Mouse (Mus musculus): ENCODE measurements around the gene Nfkbid. TPM values are rescaled to one million over a fixed set of nuclear protein-coding genes. Genes with fewer than 3 reads are reported as not detected.

Nfkbid gene
- total and polyA plus RNA-seq, 2 experiments from 2014 or later = 0.38 to 5.0 TPM

DNA sequence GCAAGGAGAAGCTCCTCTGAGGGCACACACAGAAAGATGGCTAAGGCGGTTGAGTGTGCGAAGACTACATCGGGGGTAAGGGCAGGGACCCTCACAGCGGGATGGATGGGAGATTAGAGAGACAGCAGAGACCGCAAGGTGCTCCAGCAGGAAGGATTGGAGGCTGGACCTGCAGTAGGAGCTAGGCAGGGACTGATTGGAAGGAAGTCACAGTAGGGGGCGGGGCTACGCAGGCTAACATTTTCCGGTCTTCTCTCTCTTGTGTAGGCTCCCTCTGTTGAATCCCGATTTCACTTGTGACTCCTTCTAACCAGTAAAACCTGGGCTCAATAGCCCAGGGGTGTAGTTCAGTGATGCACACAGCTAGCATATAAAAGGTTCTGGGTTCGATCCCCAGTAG, 15.3 kb downstream of the Nfkbid start:
- Histone ChIP-seq H3K4me1 (ENCODE audit: control insufficient read depth, insufficient read depth) (no peaks in the 10 kb centered on the region), H3K36me3 (replicated peaks; ENCODE audit: control insufficient read depth, insufficient read depth, low read length) (no peaks in the 10 kb centered on the region), H3K27me3 (ENCODE audit: control insufficient read depth, insufficient read depth, low read length) (peaks cover 33% of the 10 kb centered on the region), H3K9ac (replicated peaks; ENCODE audit: low read depth, low read length) (no peak overlapping the region), H3K4me3 (ENCODE audit: low read depth, low read length) (no peak overlapping the region), H3K9me3 (replicated peaks; ENCODE audit: control insufficient read depth, low read length) (no peaks in the 10 kb centered on the region), H3K27ac (ENCODE audit: low read depth) (no peak overlapping the region), H3K4me2 (ENCODE audit: low read depth, low read length) (no peak overlapping the region)
- ATAC-seq (ENCODE audit: insufficient read depth, low read depth) (no peak), DNase-seq (ENCODE audit: low spot score) (no peak)
- no peak for TF ChIP-seq EP300 (IDR thresholded peaks at IDR 0.05; ENCODE audit: low read depth)
- TF ChIP-seq CTCF (IDR thresholded peaks at IDR 0.05; ENCODE audit: low read depth) = no peak
- WGBS = 21% methylated on average over 10 of the region's 10 CpGs

DNA sequence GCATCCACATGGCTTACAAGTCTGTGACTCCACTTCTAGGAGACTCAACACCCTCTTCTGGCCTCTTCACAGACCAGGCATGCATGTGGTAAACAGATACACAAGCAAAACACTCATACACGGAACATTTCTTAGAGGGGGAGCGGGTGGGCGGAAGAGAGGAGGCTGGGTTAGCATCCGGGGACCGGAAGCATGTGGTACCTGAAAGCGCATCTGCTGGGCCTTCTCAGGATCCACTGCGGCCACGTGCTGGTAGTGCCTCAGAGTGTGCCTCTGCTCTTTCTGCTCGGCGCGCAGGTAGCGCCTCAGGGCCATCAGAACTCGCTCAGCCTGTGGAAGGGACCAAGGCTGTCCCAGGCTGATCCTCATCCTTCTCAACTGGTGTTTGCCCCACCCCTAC, 18.2 kb downstream of the Nfkbid start:
- no peak for DNase-seq (ENCODE audit: low spot score)

DNA sequence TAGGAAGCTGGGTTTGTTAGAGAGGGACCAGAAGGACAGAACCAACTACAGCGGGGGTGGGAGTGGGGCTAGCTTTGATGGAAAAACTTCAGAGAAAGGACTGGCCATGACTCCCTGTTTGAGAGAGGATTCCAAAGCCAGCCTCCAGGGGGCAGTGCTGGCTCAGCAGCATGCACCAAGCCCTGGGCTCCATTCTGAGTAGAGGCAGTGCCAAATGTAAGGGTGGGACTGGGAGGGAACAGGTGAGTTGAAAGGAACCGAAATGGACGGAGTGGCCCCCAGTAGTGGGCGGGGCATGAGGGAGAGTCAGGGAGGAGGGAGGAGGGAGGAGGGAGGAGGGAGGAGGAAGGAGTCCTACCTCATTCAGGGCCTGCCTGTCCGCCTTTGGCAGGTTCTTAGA, 19.2 kb downstream of the Nfkbid start:
- TF ChIP-seq CTCF (IDR thresholded peaks at IDR 0.05; ENCODE audit: low read depth) (peak; percentile 62), EP300 (IDR thresholded peaks at IDR 0.05; ENCODE audit: low read depth) (no peak)
- H3K36me3 ChIP-seq (replicated peaks; ENCODE audit: control insufficient read depth, insufficient read depth, low read length) = no peaks in the 10 kb centered on the region
- peaks cover 6% of the 10 kb centered on the region; the same call in 1 of the 2 replicates for H3K4me1 ChIP-seq (ENCODE audit: control insufficient read depth, insufficient read depth)
- H3K4me2 ChIP-seq (ENCODE audit: low read depth, low read length) = no peak overlapping the region
- no peaks in the 10 kb centered on the region for H3K9me3 ChIP-seq (replicated peaks; ENCODE audit: control insufficient read depth, low read length)
- ATAC-seq (ENCODE audit: insufficient read depth, low read depth) = no peak
- WGBS = 44% methylated on average over 3 of the region's 5 CpGs
- peaks cover 60% of the 10 kb centered on the region for H3K27me3 ChIP-seq (ENCODE audit: control insufficient read depth, insufficient read depth, low read length)
- no peak overlapping the region for H3K4me3 ChIP-seq (ENCODE audit: low read depth, low read length)
- no peak overlapping the region for H3K9ac ChIP-seq (replicated peaks; ENCODE audit: low read depth, low read length)
- DNase-seq (ENCODE audit: low spot score) = no peak
- no peak overlapping the region for H3K27ac ChIP-seq (ENCODE audit: low read depth)

More for the DNA sequence above, 18.2 kb downstream of the Nfkbid start:
- no peaks in the 10 kb centered on the region for H3K9me3 ChIP-seq (replicated peaks; ENCODE audit: control insufficient read depth, low read length)
- TF ChIP-seq EP300 (IDR thresholded peaks at IDR 0.05; ENCODE audit: low read depth) (no peak), CTCF (IDR thresholded peaks at IDR 0.05; ENCODE audit: low read depth) (no peak)
- H3K9ac ChIP-seq (replicated peaks; ENCODE audit: low read depth, low read length) = no peak overlapping the region
- H3K4me1 ChIP-seq (ENCODE audit: control insufficient read depth, insufficient read depth) = peaks cover 6% of the 10 kb centered on the region; the same call in 1 of the 2 replicates
- H3K36me3 ChIP-seq (replicated peaks; ENCODE audit: control insufficient read depth, insufficient read depth, low read length) = no peaks in the 10 kb centered on the region
- 76% methylated on average over 13 of the region's 13 CpGs for WGBS
- peaks cover 57% of the 10 kb centered on the region for H3K27me3 ChIP-seq (ENCODE audit: control insufficient read depth, insufficient read depth, low read length)
- H3K27ac ChIP-seq (ENCODE audit: low read depth) = no peak overlapping the region
- ATAC-seq (ENCODE audit: insufficient read depth, low read depth) = no peak
- H3K4me3 ChIP-seq (ENCODE audit: low read depth, low read length) = no peak overlapping the region
- no peak overlapping the region for H3K4me2 ChIP-seq (ENCODE audit: low read depth, low read length)

- H3K36me3 ChIP-seq (replicated peaks; ENCODE audit: control insufficient read depth, insufficient read depth, low read length) = no peaks in the 10 kb centered on the region
- WGBS = 24% methylated on average over 9 of the region's 9 CpGs
- peaks cover 6% of the 10 kb centered on the region; the same call in 1 of the 2 replicates for H3K4me1 ChIP-seq (ENCODE audit: control insufficient read depth, insufficient read depth)
- H3K27ac ChIP-seq (ENCODE audit: low read depth) = no peak overlapping the region
- no peak overlapping the region for H3K4me3 ChIP-seq (ENCODE audit: low read depth, low read length)
- H3K9ac ChIP-seq (replicated peaks; ENCODE audit: low read depth, low read length) = no peak overlapping the region
- no peak for TF ChIP-seq EP300 (IDR thresholded peaks at IDR 0.05; ENCODE audit: low read depth)
- TF ChIP-seq CTCF (IDR thresholded peaks at IDR 0.05; ENCODE audit: low read depth) = no peak
- H3K27me3 ChIP-seq (ENCODE audit: control insufficient read depth, insufficient read depth, low read length) = peaks cover 44% of the 10 kb centered on the region
- no peak overlapping the region for H3K4me2 ChIP-seq (ENCODE audit: low read depth, low read length)
- no peak for ATAC-seq (ENCODE audit: insufficient read depth, low read depth)
- DNase-seq (ENCODE audit: low spot score) = no peak
- no peaks in the 10 kb centered on the region for H3K9me3 ChIP-seq (replicated peaks; ENCODE audit: control insufficient read depth, low read length)
Observed at GRCm38 (mm10) chr7:30443696-30444095, 22.2 kb downstream of the Nfkbid start.

GRCm38 (mm10) chr7:30444154-30444970, 22.8 kb downstream of the Nfkbid start:
- no peaks in the 10 kb centered on the region for H3K36me3 ChIP-seq (replicated peaks; ENCODE audit: control insufficient read depth, insufficient read depth, low read length)
- H3K9me3 ChIP-seq (replicated peaks; ENCODE audit: control insufficient read depth, low read length) = no peaks in the 10 kb centered on the region
- WGBS = 2% methylated on average over 37 of the region's 38 CpGs
- DNase-seq (ENCODE audit: low spot score) (no peak), ATAC-seq (ENCODE audit: insufficient read depth, low read depth) (no peak)
- H3K4me2 ChIP-seq (ENCODE audit: low read depth, low read length) = peak overlapping the region; percentile 92
- H3K9ac ChIP-seq (replicated peaks; ENCODE audit: low read depth, low read length) = peak overlapping the region; percentile 26; the same call in 1 of the 2 replicates
- H3K27me3 ChIP-seq (ENCODE audit: control insufficient read depth, insufficient read depth, low read length) = peaks cover 42% of the 10 kb centered on the region
- peak overlapping the region; percentile 66 for H3K4me3 ChIP-seq (ENCODE audit: low read depth, low read length)
- TF ChIP-seq CTCF (IDR thresholded peaks at IDR 0.05; ENCODE audit: low read depth) = no peak
- no peak for TF ChIP-seq EP300 (IDR thresholded peaks at IDR 0.05; ENCODE audit: low read depth)
- no peak overlapping the region for H3K27ac ChIP-seq (ENCODE audit: low read depth)
- H3K4me1 ChIP-seq (ENCODE audit: control insufficient read depth, insufficient read depth) = peaks cover 6% of the 10 kb centered on the region; the same call in 1 of the 2 replicates

Measured in heart, postnatal 0 days (tissue).